Mouse (Mus musculus): ENCODE measurements at regions not wholly inside any gene's neighbourhood (a gene's known extent, or its start where the extent isn't known, plus 50 kb on each side); places are given as distances from the start of the nearest gene placed in this dataset.

- intact Hi-C loops (cut with DNase I): no loop called here
Measured at GRCm38 (mm10) chrX:166725761-166726503, 140.4 kb upstream of the Egfl6 start.

DNA sequence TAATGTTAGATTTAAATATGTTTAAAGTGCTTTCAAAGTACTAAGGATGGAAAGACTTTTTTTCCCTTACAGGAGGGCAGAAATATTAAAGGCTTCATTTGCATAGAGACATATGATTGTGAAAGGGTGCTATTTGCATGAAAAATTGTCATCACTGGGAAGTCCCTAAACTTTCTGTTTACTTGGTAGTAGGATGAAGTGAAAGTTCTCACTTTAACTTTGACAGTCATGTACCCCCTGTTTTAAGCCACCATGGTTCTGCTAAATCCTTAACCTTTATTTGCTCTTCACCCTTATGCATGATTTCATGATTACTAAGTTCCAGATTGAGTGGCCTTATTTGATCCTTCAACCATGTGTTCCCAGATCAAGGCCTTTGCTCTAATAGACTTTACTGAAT lies 132.6 kb upstream of the Egfl6 start:
- intact Hi-C loops (cut with DNase I): no loop called here

DNA sequence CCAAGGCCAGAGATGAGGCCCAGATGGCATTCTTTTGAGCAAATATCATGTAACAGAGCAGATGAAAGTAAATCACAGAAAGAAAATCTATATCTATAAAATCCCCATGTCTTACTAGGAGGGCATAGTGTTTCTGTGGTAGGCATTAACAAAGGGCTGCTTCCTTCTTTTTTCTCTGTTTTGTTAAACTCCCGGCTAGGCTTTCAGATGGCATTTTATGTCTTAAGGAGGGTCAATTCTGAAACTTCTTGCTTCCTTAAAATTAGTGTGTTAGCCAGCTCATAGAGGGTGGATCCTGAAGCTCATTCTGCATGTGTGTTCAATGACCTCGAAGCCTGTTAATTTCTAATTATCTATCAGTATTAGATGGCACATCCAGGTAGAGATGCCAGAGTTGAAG lies 123.8 kb upstream of the Egfl6 start:
- intact Hi-C loops (cut with DNase I): no loop called here

DNA sequence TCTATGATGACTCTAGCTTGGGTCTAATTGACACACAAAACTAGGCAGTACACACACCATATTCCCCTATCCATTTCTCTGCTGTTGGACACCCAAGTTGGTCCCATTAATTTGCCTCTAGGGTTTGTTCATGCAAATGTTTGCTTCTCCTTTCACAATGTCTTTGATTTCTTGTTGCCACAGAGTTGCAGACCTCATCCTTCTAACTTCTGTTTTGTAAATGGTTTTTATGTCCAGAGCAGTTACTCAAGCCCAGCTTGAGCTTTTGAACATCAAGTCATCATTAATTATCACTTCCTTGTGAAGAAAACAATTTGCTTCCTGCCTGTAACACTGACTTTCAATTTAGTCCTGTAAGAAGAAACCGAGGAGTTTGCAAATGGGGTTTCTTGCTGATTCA lies 122.6 kb upstream of the Egfl6 start:
- intact Hi-C loops (cut with DNase I): no loop called here

DNA sequence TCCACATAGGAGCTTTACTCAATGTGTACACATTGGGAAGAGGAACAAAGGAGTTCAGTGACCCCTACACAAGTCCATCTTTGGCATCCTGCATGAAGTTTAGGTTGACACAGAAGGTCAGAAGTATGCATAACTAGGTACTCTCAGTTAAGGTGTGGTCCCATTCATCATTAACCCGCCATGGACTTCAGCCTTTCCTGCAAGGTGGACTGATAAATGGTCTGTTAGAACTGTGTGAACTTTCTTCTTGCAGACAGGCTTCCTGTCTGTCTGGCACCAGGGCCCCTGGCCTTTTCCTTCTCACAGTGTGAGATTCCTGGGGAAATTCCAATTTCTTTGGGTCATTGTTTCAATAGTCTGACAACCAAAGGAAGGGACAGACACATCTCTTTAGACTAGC lies 121.5 kb upstream of the Egfl6 start:
- intact Hi-C loops (cut with DNase I): no loop called here

DNA sequence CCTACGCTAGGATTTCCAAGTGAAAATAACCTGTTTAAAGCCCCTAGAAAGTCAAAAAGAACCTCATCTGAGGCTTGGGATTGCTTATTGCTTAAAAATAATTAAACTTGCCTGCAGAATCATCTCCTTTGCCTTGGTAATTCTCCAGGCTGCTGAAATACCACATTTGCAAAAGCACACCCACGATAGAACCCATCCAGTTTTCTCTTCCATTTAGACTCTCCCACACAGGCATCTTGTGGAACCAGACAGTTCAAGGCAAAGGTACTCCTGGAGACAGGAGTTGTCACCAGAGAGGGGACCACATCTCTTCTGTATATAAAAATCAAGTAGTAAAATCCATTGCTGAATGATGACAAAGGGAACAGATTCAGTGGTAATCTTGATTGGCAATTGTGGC lies 118.8 kb upstream of the Egfl6 start:
- intact Hi-C loops (cut with DNase I): no loop called here

GRCm38 (mm10) chrX:166694219-166694618 lies 108.7 kb upstream of the Egfl6 start:
- intact Hi-C loops (cut with DNase I): no loop called here

DNA sequence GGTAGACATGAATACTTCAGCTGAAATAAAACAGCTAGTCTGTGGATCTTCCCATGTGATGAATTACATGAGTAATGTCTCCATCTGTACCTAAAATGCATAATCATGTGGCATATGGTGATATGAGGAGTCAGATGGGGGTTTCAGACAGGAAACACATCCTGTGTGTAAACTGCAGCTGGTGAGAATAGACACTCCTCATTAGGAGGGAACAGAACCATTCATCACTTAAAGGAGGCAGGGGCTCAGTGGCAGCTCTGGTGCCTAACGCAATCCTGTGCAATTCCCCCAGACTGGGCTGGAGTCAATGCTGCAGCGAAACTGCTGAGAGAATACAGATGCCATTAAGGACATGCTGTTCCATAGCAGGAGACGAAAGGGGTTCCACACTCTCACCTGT lies 103.3 kb upstream of the Egfl6 start:
- intact Hi-C loops (cut with DNase I): no loop called here

DNA sequence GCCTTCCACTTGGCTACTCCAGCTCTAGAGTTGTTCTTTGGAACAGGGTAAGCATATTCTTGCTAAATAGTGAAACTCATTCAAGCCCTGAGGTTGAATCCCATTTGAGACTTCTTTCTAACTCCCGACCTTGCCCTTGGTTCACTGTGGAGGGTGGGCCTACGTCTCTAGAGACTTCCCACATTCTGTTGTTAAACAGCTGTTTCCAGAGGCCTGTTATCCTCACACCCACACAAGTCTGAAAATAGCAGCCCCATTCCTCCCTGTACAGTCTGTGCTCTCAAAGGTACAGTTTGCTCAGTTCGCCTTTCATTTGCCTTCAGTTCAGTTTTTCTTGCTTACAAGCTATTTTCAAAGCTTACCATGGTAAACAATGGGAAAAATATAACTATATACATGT lies 87.9 kb upstream of the Egfl6 start:
- intact Hi-C loops (cut with DNase I): no loop called here

DNA sequence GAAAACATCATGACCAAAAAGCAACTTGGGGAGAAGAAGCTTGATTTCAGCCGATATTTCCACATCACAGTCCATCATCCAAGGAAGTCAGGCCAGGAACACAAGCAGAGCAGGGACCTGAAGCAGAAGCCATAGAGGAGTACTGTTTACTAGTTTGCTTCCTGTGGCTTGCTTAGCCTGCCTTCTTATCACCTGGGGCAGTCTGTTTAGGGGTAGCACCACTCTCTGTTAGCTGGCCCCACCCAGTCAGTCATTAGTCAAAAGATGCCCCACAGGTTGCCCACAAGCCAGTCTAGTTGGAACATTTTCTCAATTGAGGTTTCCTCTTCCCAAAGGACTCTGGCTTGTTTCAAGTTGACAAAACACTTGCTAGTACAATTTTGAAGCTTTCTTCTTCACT lies 87.1 kb upstream of the Egfl6 start:
- intact Hi-C loops (cut with DNase I): no loop called here

DNA sequence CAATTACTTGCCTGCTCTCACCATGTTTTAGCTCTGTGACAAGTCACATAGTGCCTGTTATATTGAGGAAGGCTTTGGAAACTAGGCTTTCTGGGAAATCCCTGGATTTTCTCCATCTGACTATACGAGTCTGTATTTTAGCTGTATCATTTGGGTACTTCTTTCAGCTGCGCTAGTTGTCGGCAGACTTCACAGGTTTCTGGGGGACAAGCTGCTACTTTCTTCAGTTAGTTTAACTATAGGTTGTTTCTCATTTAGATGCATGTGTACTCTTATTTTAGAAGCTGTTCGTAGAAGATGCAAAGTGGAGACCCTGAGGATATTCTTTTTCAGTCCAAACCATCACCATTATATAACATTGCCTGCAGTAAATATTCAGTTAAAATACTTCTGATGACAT lies 86.3 kb upstream of the Egfl6 start:
- intact Hi-C loops (cut with DNase I): no loop called here

- intact Hi-C loops (cut with DNase I): no loop called here
Measured at GRCm38 (mm10) chrX:166666304-166666703, 80.8 kb upstream of the Egfl6 start.

DNA sequence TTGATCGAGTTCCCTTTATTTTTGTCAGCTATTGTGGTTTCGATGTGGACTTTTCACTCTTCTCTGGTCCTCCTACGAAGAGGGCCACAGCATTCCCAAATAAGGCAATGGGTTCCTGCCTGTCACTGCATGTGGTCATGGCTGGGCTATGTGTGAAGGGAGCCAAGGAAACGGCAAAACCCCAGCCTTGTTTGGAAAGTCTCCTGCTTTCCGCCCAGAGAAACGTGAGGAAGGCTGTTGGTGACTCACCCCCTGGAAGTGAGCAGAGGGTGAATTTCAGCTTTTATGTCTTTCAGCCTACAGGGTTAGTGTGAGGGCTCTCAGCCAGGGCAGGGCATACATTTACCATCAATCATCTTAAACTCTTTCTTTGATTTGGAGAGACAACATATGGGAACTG lies 76.3 kb upstream of the Egfl6 start:
- intact Hi-C loops (cut with DNase I): loop anchor here (1.0 kb wide), 1 partner anchor 567 kb away; no protein-coding TSS in a partner anchor

GRCm38 (mm10) chrX:166661043-166661718 lies 75.7 kb upstream of the Egfl6 start:
- intact Hi-C loops (cut with DNase I): loop anchor here (1.0 kb wide), 1 partner anchor 568 kb away; no protein-coding TSS in a partner anchor

DNA sequence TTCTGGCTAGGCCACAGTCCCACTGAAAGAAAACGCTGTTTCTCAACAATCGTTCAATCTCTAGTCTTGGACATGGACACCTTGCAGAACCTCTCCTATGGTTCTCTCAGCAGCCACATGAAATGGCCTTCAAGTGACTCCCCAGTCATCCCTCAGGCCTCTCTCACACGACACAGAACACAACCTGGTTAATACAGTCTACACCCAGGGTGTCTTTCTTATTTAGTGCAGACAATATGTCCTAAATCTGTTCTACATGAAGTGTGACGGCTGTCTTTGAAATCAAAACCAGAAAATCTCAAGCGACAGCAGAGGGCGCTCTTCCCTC lies 75.2 kb upstream of the Egfl6 start:
- intact Hi-C loops (cut with DNase I): loop anchor here (1.0 kb wide), 1 partner anchor 569 kb away; no protein-coding TSS in a partner anchor

DNA sequence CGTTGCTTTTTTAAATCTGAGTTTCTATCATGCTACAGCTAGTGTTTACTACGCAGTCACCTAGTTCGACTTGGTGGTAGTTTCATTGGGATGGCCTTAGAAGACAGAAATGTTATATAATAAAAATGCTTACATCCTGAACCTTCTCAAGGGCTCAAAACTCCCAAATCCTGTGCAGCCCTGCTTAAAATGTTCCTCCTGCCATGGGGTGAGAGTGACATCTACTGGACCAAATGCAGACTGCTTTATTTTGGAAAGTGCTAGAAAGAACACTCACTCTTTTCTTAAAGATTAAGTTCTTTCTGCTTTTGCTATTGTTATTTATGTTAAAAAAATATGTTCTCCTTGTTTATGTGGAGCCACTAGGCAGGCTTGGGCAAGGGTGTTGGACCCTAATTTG lies 66.9 kb upstream of the Egfl6 start:
- intact Hi-C loops (cut with DNase I): loop anchor here (2.0 to 10.0 kb wide), 2 partner anchors 218 to 486 kb away; no protein-coding TSS in a partner anchor

DNA sequence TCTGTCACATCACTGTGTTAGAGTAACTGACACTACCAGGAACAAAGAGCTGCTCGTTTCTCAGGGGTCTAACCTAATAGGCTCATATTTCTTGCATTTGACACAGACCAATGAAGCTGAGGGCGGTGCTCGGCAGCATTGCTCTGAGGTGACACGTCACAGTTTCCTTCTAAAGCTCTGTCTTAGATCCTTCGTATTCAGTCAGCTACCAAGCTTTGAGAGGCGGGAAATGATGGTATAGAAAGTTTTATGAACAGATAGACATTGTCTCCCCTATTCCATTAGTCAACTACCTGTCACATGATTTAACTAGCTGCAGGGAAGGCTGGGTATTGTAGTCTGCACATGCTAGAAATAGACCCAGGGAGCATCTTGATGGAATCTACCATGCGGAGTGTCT lies 60.2 kb upstream of the Egfl6 start:
- intact Hi-C loops (cut with DNase I): no loop called here

- intact Hi-C loops (cut with DNase I): no loop called here
Measured at GRCm38 (mm10) chrX:166641256-166641655, 55.7 kb upstream of the Egfl6 start.

GRCm38 (mm10) chrX:166640258-166640657 lies 54.7 kb upstream of the Egfl6 start:
- intact Hi-C loops (cut with DNase I): no loop called here
